Mouse (Mus musculus): ENCODE measurements around the gene Tarm1.

The Tarm1 gene

GRCm38 (mm10) chr7:3502439-3502838, at the start of gene Tarm1:
Gene Tarm1 (minus strand): TSS chr7:3502624.
- in situ Hi-C loops (cut with MboI, MseI), result loop anchor here (5.0 to 10.0 kb wide), 3 partner anchors 65 to 532 kb away; no protein-coding TSS in a partner anchor

- in situ Hi-C loops (cut with MboI, MseI), result loop anchor here (10.0 kb wide), 1 partner anchor 529 kb away; no protein-coding TSS in a partner anchor
These were observed 3.5 kb upstream of the Tarm1 start for GRCm38 (mm10) chr7:3505913-3506312.

GRCm38 (mm10) chr7:3500406-3500805, 2.0 kb downstream of the Tarm1 start:
- in situ Hi-C loops (cut with MboI, MseI), result loop anchor here (5.0 to 10.0 kb wide), 3 partner anchors 67 to 534 kb away; no protein-coding TSS in a partner anchor

GRCm38 (mm10) chr7:3481948-3482608, 20.3 kb downstream of the Tarm1 start:
- in situ Hi-C loops (cut with MboI, MseI), result loop anchor here (25.0 kb wide), 1 partner anchor 880 kb away; no protein-coding TSS in a partner anchor

- in situ Hi-C loops (cut with MboI, MseI), result loop anchor here (25.0 kb wide), 1 partner anchor 886 kb away; no protein-coding TSS in a partner anchor
These were observed 25.7 kb downstream of the Tarm1 start for GRCm38 (mm10) chr7:3476728-3477127.

GRCm38 (mm10) chr7:3474291-3475080, 27.9 kb downstream of the Tarm1 start:
- in situ Hi-C loops (cut with MboI, MseI), result loop anchor here (25.0 kb wide), 1 partner anchor 888 kb away; no protein-coding TSS in a partner anchor

GRCm38 (mm10) chr7:3472774-3473173, 29.6 kb downstream of the Tarm1 start:
- in situ Hi-C loops (cut with MboI, MseI), result no loop called here

- in situ Hi-C loops (cut with MboI, MseI), result no loop called here
These were observed 33.8 kb downstream of the Tarm1 start for GRCm38 (mm10) chr7:3468614-3469013.

- in situ Hi-C loops (cut with MboI, MseI), result no loop called here
These were observed 39.1 kb downstream of the Tarm1 start for GRCm38 (mm10) chr7:3463306-3463705.

GRCm38 (mm10) chr7:3460261-3460660, 42.2 kb downstream of the Tarm1 start:
- in situ Hi-C loops (cut with MboI, MseI), result no loop called here

GRCm38 (mm10) chr7:3457841-3458217, 44.6 kb downstream of the Tarm1 start:
- in situ Hi-C loops (cut with MboI, MseI), result no loop called here

- in situ Hi-C loops (cut with MboI, MseI), result no loop called here
These were observed 45.1 kb downstream of the Tarm1 start for GRCm38 (mm10) chr7:3457111-3457840.

- in situ Hi-C loops (cut with MboI, MseI), result no loop called here
These were observed 48.8 kb downstream of the Tarm1 start for GRCm38 (mm10) chr7:3453486-3454183.

- in situ Hi-C loops (cut with MboI, MseI), result no loop called here
These were observed 49.5 kb downstream of the Tarm1 start for GRCm38 (mm10) chr7:3452821-3453485.

GRCm38 (mm10) chr7:3451161-3451560, 51.3 kb downstream of the Tarm1 start:
- in situ Hi-C loops (cut with MboI, MseI), result no loop called here

- in situ Hi-C loops (cut with MboI, MseI), result no loop called here
These were observed 51.8 kb downstream of the Tarm1 start for GRCm38 (mm10) chr7:3450671-3451070.

- in situ Hi-C loops (cut with MboI, MseI), result no loop called here
These were observed 53.5 kb downstream of the Tarm1 start for GRCm38 (mm10) chr7:3448737-3449454.

GRCm38 (mm10) chr7:3447026-3447425, 55.4 kb downstream of the Tarm1 start:
- in situ Hi-C loops (cut with MboI, MseI), result no loop called here

- in situ Hi-C loops (cut with MboI, MseI), result no loop called here
These were observed 55.8 kb downstream of the Tarm1 start for GRCm38 (mm10) chr7:3446584-3446983.

GRCm38 (mm10) chr7:3444678-3445077, 57.7 kb downstream of the Tarm1 start:
- in situ Hi-C loops (cut with MboI, MseI), result loop anchor here (5.0 kb wide), 1 partner anchor 62 kb away; no protein-coding TSS in a partner anchor

All from regulatory T cell (primary cell).